Mouse (Mus musculus): ENCODE results near the gene Rgl3. TPM values are rescaled to one million over a fixed set of nuclear protein-coding genes. Genes with fewer than 3 reads are reported as not detected.

The Rgl3 gene
- total and polyA plus RNA-seq, 2 experiments: 5.0 to 41.8 TPM

- no peak overlapping the region for H3K4me3 ChIP-seq (ENCODE audit: insufficient read depth, low read depth, low read length)
- H3K4me1 ChIP-seq (ENCODE audit: control insufficient read depth, insufficient read depth, low read length): no peaks in the 10 kb centered on the region
- WGBS: 37% methylated on average over 2 of the region's 2 CpGs
- no peaks in the 10 kb centered on the region for H3K27me3 ChIP-seq (ENCODE audit: control insufficient read depth, insufficient read depth, low read length)
- H3K9ac ChIP-seq (ENCODE audit: low read depth, low read length): no peak overlapping the region
- no peak overlapping the region for H3K27ac ChIP-seq (replicated peaks; ENCODE audit: insufficient read depth, low read depth, low read length)
- H3K36me3 ChIP-seq (ENCODE audit: control insufficient read depth, insufficient read depth, low read length): peaks cover 19% of the 10 kb centered on the region
- TF ChIP-seq CTCF (IDR thresholded peaks at IDR 0.05; ENCODE audit: low read depth, low read length) (peak; percentile 89), POLR2A (IDR thresholded peaks at IDR 0.05; ENCODE audit: extremely low read depth, insufficient read depth, low read length) (no peak)
- no peaks in the 10 kb centered on the region for H3K79me2 ChIP-seq (ENCODE audit: control insufficient read depth, insufficient read depth, low read length)
- DNase-seq (ENCODE audit: extremely low read depth, low read depth, low spot score): no peak
These were observed 11.3 kb downstream of the Rgl3 start for GRCm38 (mm10) chr9:21977972-21978371.

- Histone ChIP-seq H3K9ac (ENCODE audit: low read depth, low read length) (no peak overlapping the region), H3K4me1 (ENCODE audit: control insufficient read depth, insufficient read depth, low read length) (no peaks in the 10 kb centered on the region), H3K27me3 (ENCODE audit: control insufficient read depth, insufficient read depth, low read length) (no peaks in the 10 kb centered on the region), H3K79me2 (ENCODE audit: control insufficient read depth, insufficient read depth, low read length) (no peaks in the 10 kb centered on the region), H3K4me3 (ENCODE audit: insufficient read depth, low read depth, low read length) (no peak overlapping the region), H3K27ac (replicated peaks; ENCODE audit: insufficient read depth, low read depth, low read length) (no peak overlapping the region), H3K36me3 (ENCODE audit: control insufficient read depth, insufficient read depth, low read length) (peaks cover 22% of the 10 kb centered on the region)
- WGBS: 90% methylated on average over 5 of the region's 5 CpGs
- DNase-seq (ENCODE audit: extremely low read depth, low read depth, low spot score): no peak
- TF ChIP-seq CTCF (IDR thresholded peaks at IDR 0.05; ENCODE audit: low read depth, low read length) (no peak), POLR2A (IDR thresholded peaks at IDR 0.05; ENCODE audit: extremely low read depth, insufficient read depth, low read length) (no peak)
These were observed 11.9 kb downstream of the Rgl3 start for GRCm38 (mm10) chr9:21977331-21977730.

- DNase-seq (ENCODE audit: extremely low read depth, low read depth, low spot score): no peak
- WGBS: 83% methylated on average over 10 of the region's 10 CpGs
- Histone ChIP-seq H3K27me3 (ENCODE audit: control insufficient read depth, insufficient read depth, low read length) (no peaks in the 10 kb centered on the region), H3K9ac (ENCODE audit: low read depth, low read length) (no peak overlapping the region), H3K79me2 (ENCODE audit: control insufficient read depth, insufficient read depth, low read length) (no peaks in the 10 kb centered on the region), H3K36me3 (ENCODE audit: control insufficient read depth, insufficient read depth, low read length) (peaks cover 22% of the 10 kb centered on the region), H3K27ac (replicated peaks; ENCODE audit: insufficient read depth, low read depth, low read length) (no peak overlapping the region), H3K4me3 (ENCODE audit: insufficient read depth, low read depth, low read length) (no peak overlapping the region), H3K4me1 (ENCODE audit: control insufficient read depth, insufficient read depth, low read length) (no peaks in the 10 kb centered on the region)
- TF ChIP-seq CTCF (IDR thresholded peaks at IDR 0.05; ENCODE audit: low read depth, low read length): no peak
- TF ChIP-seq POLR2A (IDR thresholded peaks at IDR 0.05; ENCODE audit: extremely low read depth, insufficient read depth, low read length): no peak
These were observed 12.5 kb downstream of the Rgl3 start for GRCm38 (mm10) chr9:21976626-21977175.

GRCm38 (mm10) chr9:21969304-21969703 lies 19.9 kb downstream of the Rgl3 start:
- H3K4me3 ChIP-seq (ENCODE audit: insufficient read depth, low read depth, low read length): no peak overlapping the region

GRCm38 (mm10) chr9:21968883-21969282 lies 20.4 kb downstream of the Rgl3 start:
- TF ChIP-seq POLR2A (IDR thresholded peaks at IDR 0.05; ENCODE audit: extremely low read depth, insufficient read depth, low read length): no peak
- no peak for TF ChIP-seq CTCF (IDR thresholded peaks at IDR 0.05; ENCODE audit: low read depth, low read length)
- WGBS: 61% methylated on average over 6 of the region's 6 CpGs
- no peaks in the 10 kb centered on the region for H3K4me1 ChIP-seq (ENCODE audit: control insufficient read depth, insufficient read depth, low read length)
- H3K27me3 ChIP-seq (ENCODE audit: control insufficient read depth, insufficient read depth, low read length): no peaks in the 10 kb centered on the region
- no peaks in the 10 kb centered on the region for H3K79me2 ChIP-seq (ENCODE audit: control insufficient read depth, insufficient read depth, low read length)
- 0 out of 2 replicates have a peak overlapping the region, but pooled peaks have one; percentile 10 for H3K27ac ChIP-seq (replicated peaks; ENCODE audit: insufficient read depth, low read depth, low read length)
- peaks cover 8% of the 10 kb centered on the region; the same call in 1 of the 2 replicates for H3K36me3 ChIP-seq (ENCODE audit: control insufficient read depth, insufficient read depth, low read length)
- DNase-seq (ENCODE audit: extremely low read depth, low read depth, low spot score): no peak
- no peak overlapping the region for H3K9ac ChIP-seq (ENCODE audit: low read depth, low read length)
- no peak overlapping the region for H3K4me3 ChIP-seq (ENCODE audit: insufficient read depth, low read depth, low read length)

More at GRCm38 (mm10) chr9:21969304-21969703, 19.9 kb downstream of the Rgl3 start:
- Histone ChIP-seq H3K27ac (replicated peaks; ENCODE audit: insufficient read depth, low read depth, low read length) (0 out of 2 replicates have a peak overlapping the region, but pooled peaks have one; percentile 10), H3K36me3 (ENCODE audit: control insufficient read depth, insufficient read depth, low read length) (peaks cover 8% of the 10 kb centered on the region; the same call in 1 of the 2 replicates), H3K4me1 (ENCODE audit: control insufficient read depth, insufficient read depth, low read length) (no peaks in the 10 kb centered on the region), H3K9ac (ENCODE audit: low read depth, low read length) (no peak overlapping the region), H3K79me2 (ENCODE audit: control insufficient read depth, insufficient read depth, low read length) (no peaks in the 10 kb centered on the region), H3K27me3 (ENCODE audit: control insufficient read depth, insufficient read depth, low read length) (no peaks in the 10 kb centered on the region)
- WGBS: 41% methylated on average over 4 of the region's 4 CpGs
- TF ChIP-seq POLR2A (IDR thresholded peaks at IDR 0.05; ENCODE audit: extremely low read depth, insufficient read depth, low read length): no peak
- no peak for TF ChIP-seq CTCF (IDR thresholded peaks at IDR 0.05; ENCODE audit: low read depth, low read length)
- peak; percentile 56 for DNase-seq (ENCODE audit: extremely low read depth, low read depth, low spot score)

GRCm38 (mm10) chr9:21963417-21963816 lies 25.8 kb downstream of the Rgl3 start, which contains the start of gene Epor:
Epor (minus strand) TSS chr9:21963506.
- Histone ChIP-seq H3K4me3 (ENCODE audit: insufficient read depth, low read depth, low read length) (peak within 1 kb of the TSS; percentile 56), H3K27me3 (ENCODE audit: control insufficient read depth, insufficient read depth, low read length) (peaks cover 6% of the 10 kb centered on the region), H3K36me3 (ENCODE audit: control insufficient read depth, insufficient read depth, low read length) (no peaks in the 10 kb centered on the region), H3K4me1 (ENCODE audit: control insufficient read depth, insufficient read depth, low read length) (no peaks in the 10 kb centered on the region), H3K9ac (ENCODE audit: low read depth, low read length) (peak within 1 kb of the TSS; percentile 46), H3K79me2 (ENCODE audit: control insufficient read depth, insufficient read depth, low read length) (no peaks in the 10 kb centered on the region), H3K27ac (replicated peaks; ENCODE audit: insufficient read depth, low read depth, low read length) (peak within 1 kb of the TSS; percentile 16)
- 52% methylated on average over 8 of the region's 8 CpGs for WGBS
- DNase-seq (ENCODE audit: extremely low read depth, low read depth, low spot score): no peak
- TF ChIP-seq CTCF (IDR thresholded peaks at IDR 0.05; ENCODE audit: low read depth, low read length): no peak
- no peak for TF ChIP-seq POLR2A (IDR thresholded peaks at IDR 0.05; ENCODE audit: extremely low read depth, insufficient read depth, low read length)
